17 mouse cellular contexts compared by ENCODE assay signal in the genomic region with DNA sequence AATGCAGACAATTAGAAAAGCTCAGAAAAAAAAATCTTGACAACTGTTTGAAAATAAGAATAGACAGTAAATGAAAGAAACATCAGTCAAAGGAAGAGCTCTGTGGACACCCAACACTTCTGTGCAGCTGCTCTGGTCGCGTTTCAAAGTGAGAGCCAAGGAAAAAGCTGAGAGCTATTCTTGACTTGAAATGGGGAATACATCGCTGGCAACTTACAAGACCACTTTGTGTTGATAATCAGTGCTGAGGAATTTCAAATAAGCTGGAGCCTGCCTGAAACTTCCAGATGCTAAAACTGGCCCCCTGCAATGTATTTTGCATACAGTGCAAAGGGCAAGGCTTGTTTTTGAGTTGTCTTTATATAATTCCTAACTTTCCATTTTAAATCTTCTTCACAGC.
"Had no signal": no experiment of that assay in that cellular context is flagged by ENCODE, and none has a peak within 500 bp of the region (broad histone marks: within the 10 kb centered on the region; RNA-seq: fewer than 3 reads in every experiment).

No protein-coding gene starts in this region.

- H3K4me3 ChIP-seq: limb, embryonic 12.5 days; limb, embryonic 15.5 days; megakaryocyte, embryonic 14.5 days; midbrain, embryonic 10.5 days; midbrain, embryonic 13.5 days had no signal

- DNase-seq: kidney, adult 18-20 months; kidney, adult 9 months; kidney, postnatal 14 days; kidney, postnatal 4 days; left cerebral cortex, postnatal 4 days; liver, postnatal 0 days; thymus, adult 18-20 months; thymus, postnatal 36 days had no signal

- H3K4me2 ChIP-seq: limb, embryonic 12.5 days; limb, embryonic 15.5 days; liver, embryonic 11.5 days; midbrain, embryonic 13.5 days had no signal

- ATAC-seq: intestine, embryonic 16.5 days; liver, postnatal 0 days; midbrain, embryonic 13.5 days; midbrain, embryonic 16.5 days had no signal

- H3K27me3 ChIP-seq: limb, embryonic 12.5 days; limb, embryonic 15.5 days; megakaryocyte, embryonic 14.5 days; midbrain, embryonic 13.5 days had no signal

- H3K9ac ChIP-seq: limb, embryonic 12.5 days; limb, embryonic 15.5 days; liver, embryonic 14.5 days; liver, postnatal 0 days; midbrain, embryonic 13.5 days had no signal

- H3K36me3 ChIP-seq: limb, embryonic 12.5 days; limb, embryonic 15.5 days; midbrain, embryonic 10.5 days; midbrain, embryonic 13.5 days had no signal

- H3K4me1 ChIP-seq: limb, embryonic 12.5 days; limb, embryonic 15.5 days; megakaryocyte, embryonic 14.5 days; midbrain, embryonic 10.5 days had no signal

- H3K9me3 ChIP-seq: limb, embryonic 12.5 days; limb, embryonic 15.5 days; midbrain, embryonic 10.5 days; midbrain, embryonic 13.5 days had no signal

- H3K27ac ChIP-seq: limb, embryonic 12.5 days; limb, embryonic 15.5 days; liver, embryonic 14.5 days; midbrain, embryonic 10.5 days; midbrain, embryonic 13.5 days had no signal
